Mouse (Mus musculus): ENCODE measurements around the gene Pdcd6. TPM values are rescaled to one million over a fixed set of nuclear protein-coding genes. Genes with fewer than 3 reads are reported as not detected.

Pdcd6 gene
- 116 and 117 TPM in 2 replicates for polyA plus RNA-seq (2015; fragmentation: Nextera tagmentation; extraction: Ambion mirVana)

- H3K27me3 ChIP-seq, result no peaks in the 10 kb centered on the region
- under 1% methylated on average over 36 of the region's 36 CpGs for WGBS
- peak within 1 kb of the TSS; percentile 78 for H3K4me3 ChIP-seq
- H3K4me2 ChIP-seq, result peak within 1 kb of the TSS; percentile 72
- peaks cover 26% of the 10 kb centered on the region for H3K36me3 ChIP-seq
- H3K9me3 ChIP-seq, result no peaks in the 10 kb centered on the region
- peaks cover 13% of the 10 kb centered on the region for H3K4me1 ChIP-seq (replicated peaks)
- ATAC-seq (ENCODE audit: low FRiP score, low read depth), result peak; percentile 99
- peak within 1 kb of the TSS; percentile 88 for H3K9ac ChIP-seq
- H3K27ac ChIP-seq (replicated peaks), result peak within 1 kb of the TSS; percentile 69
Observed at GRCm38 (mm10) chr13:74317170-74317849, at the start of gene Pdcd6. Gene Pdcd6, minus strand, starts transcription at chr13:74317580.

DNA sequence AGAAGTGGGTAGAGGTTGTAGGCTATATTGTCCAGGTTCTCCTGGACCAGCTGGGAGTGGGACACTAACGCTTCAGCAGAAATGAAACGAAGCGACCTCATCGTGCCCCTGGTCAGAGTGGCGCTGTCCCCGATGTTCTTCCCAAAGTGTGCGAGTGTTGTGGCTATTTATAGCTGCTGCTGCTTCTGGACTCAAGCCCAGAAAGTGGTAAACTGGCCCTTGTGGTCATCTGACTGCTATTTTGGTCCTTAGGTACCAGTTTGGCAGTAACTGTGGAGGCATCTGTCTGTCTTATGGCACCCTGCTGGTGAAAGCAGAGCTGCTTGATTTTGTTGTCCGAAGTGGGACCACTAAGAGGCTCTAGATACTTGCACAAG is 46.5 kb upstream of the Pdcd6 start, which contains the start of gene Lrrc14b:
Gene Lrrc14b (minus strand): TSS at position 147 of the 377 bp plus-strand sequence.
- 0 out of 2 replicates have a peak, but pooled peaks have one; percentile 7 for ATAC-seq (ENCODE audit: low FRiP score, low read depth)

DNA sequence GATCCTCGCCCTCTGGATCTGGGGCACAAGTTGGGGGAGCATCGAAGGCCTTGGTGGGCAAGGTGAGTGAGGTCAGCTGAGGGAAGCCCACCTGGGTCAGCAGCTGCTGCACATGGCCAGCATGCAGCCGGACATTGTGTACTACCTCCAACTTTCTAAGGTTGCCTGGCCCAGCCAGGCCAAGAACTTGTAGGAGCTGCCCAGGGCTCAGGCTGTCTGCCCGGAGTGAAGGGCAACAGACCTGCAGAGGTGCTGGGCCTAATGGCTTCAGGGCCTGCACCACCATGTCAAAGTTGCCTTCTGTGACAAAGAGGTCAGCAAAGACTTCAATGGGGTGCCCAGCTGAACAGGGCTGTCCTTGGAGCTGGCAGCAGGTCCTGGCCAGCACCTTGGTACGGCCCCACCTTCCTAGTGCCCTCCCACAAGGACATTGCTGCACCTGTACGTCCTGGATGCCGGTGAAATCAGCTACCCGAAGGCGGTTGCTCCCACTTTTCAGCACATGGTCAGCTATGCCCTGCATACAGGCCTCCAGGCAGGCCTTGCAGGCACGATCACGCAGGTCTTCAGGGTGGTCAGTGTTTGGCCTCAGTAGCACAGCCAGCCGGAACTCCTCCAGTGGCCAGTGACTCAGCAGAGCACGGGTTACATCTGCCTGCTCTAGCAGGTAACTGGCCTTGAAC is 45.9 kb upstream of the Pdcd6 start:
- no peak overlapping the region for H3K4me2 ChIP-seq
- ATAC-seq (ENCODE audit: low FRiP score, low read depth), result peak; percentile 40
- H3K27ac ChIP-seq (replicated peaks), result no peak overlapping the region
- no peak overlapping the region for H3K9ac ChIP-seq
- H3K4me3 ChIP-seq, result no peak overlapping the region
- no peaks in the 10 kb centered on the region for H3K9me3 ChIP-seq
- no peaks in the 10 kb centered on the region for H3K4me1 ChIP-seq (replicated peaks)
- 91% methylated on average over 13 of the region's 13 CpGs for WGBS
- H3K27me3 ChIP-seq, result no peaks in the 10 kb centered on the region
- H3K36me3 ChIP-seq, result peaks cover 25% of the 10 kb centered on the region

More for the DNA sequence above, 46.5 kb upstream of the Pdcd6 start, which contains the start of gene Lrrc14b:
- H3K9ac ChIP-seq, result no peak within 1 kb of the TSS
- peaks cover 19% of the 10 kb centered on the region for H3K36me3 ChIP-seq
- 71% methylated on average over 8 of the region's 8 CpGs for WGBS
- no peaks in the 10 kb centered on the region for H3K27me3 ChIP-seq
- H3K9me3 ChIP-seq, result no peaks in the 10 kb centered on the region
- H3K4me1 ChIP-seq (replicated peaks), result no peaks in the 10 kb centered on the region
- H3K4me2 ChIP-seq, result no peak within 1 kb of the TSS
- no peak within 1 kb of the TSS for H3K4me3 ChIP-seq
- H3K27ac ChIP-seq (replicated peaks), result no peak within 1 kb of the TSS

DNA sequence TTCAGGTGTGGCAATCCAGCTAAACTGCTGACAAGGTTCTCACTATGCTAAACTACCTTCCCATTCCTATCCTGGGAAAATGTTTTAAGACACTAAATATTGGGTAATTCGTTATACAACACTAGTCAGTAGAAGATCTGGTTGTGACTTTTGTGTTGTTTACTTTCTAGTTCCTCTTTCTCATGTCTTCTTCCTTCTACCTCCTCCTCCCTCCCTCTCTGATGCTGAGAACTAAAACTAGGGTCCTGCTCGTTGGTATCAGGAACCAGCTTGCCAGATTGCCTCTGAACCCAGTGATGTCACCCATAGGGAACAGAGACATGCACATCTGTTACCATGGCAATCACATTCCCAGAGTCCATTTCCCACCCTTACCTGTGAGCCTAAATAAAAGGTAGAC is 44.8 kb upstream of the Pdcd6 start:
- Histone ChIP-seq H3K27ac (replicated peaks) (no peak overlapping the region), H3K4me3 (no peak overlapping the region), H3K9me3 (no peaks in the 10 kb centered on the region), H3K27me3 (no peaks in the 10 kb centered on the region), H3K4me1 (replicated peaks) (no peaks in the 10 kb centered on the region), H3K36me3 (peaks cover 33% of the 10 kb centered on the region), H3K4me2 (no peak overlapping the region), H3K9ac (no peak overlapping the region)
- 80% methylated on average over 2 of the region's 2 CpGs for whole genome bisulfite sequencing
- no peak for ATAC-seq (ENCODE audit: low FRiP score, low read depth)

DNA sequence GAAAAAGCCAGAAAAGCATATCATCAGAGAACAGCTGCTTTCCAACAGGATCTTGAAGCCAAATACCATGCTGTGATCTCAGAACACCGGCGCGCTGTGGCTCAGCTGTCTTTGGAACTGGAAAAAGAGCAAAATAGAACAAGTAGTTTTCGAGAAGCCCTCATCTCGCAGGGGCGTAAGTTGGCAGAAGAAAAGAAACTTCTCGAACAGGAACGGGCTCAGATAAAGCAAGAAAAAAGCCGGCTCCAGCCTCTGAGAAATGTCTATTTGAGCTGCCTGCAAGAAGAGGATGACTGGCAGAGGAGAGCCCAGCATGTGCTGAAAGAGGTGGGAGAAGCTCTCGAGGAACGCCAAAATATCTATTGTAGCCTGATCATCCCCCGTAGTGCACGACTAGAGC is 39.1 kb upstream of the Pdcd6 start:
- peaks cover 51% of the 10 kb centered on the region for H3K36me3 ChIP-seq
- 94% methylated on average over 13 of the region's 13 CpGs for WGBS
- H3K4me1 ChIP-seq (replicated peaks), result no peaks in the 10 kb centered on the region
- H3K9ac ChIP-seq, result no peak overlapping the region
- H3K4me2 ChIP-seq, result no peak overlapping the region
- H3K27me3 ChIP-seq, result no peaks in the 10 kb centered on the region
- ATAC-seq (ENCODE audit: low FRiP score, low read depth), result no peak
- H3K9me3 ChIP-seq, result no peaks in the 10 kb centered on the region
- H3K4me3 ChIP-seq, result no peak overlapping the region
- no peak overlapping the region for H3K27ac ChIP-seq (replicated peaks)

DNA sequence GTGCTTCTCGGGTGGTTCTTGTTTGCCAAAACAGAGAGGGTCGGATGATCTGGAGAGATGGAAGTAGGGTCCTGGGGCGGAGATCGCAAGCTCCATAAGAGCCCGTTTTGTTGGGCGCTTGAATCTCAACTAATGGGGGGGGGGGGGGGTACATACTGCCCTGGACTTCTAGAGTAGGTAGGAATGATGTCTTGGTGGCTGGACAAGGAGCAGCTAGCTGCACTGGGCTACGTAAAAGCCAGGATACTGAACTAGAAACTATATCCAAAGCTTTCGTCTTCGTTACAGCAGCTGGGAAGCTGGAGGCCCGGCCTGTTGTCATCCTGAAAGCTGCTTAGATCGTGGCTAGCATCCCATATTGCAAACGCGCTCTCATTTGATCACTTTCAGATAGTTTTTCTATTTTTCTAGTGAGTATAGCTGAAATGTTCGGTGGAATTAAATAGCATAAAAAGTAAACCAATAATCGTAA is 33.1 kb upstream of the Pdcd6 start:
- Histone ChIP-seq H3K4me2 (peak overlapping the region; percentile 71), H3K27me3 (no peaks in the 10 kb centered on the region), H3K27ac (replicated peaks) (peak overlapping the region; percentile 89), H3K9ac (peak overlapping the region; percentile 89), H3K4me3 (peak overlapping the region; percentile 97), H3K9me3 (no peaks in the 10 kb centered on the region), H3K36me3 (peaks cover 7% of the 10 kb centered on the region; the same call in 1 of the 2 replicates), H3K4me1 (replicated peaks) (peaks cover 25% of the 10 kb centered on the region)
- WGBS, result 1% methylated on average over 15 of the region's 15 CpGs
- no peak; the same call in 1 of the 2 replicates for ATAC-seq (ENCODE audit: low FRiP score, low read depth)

DNA sequence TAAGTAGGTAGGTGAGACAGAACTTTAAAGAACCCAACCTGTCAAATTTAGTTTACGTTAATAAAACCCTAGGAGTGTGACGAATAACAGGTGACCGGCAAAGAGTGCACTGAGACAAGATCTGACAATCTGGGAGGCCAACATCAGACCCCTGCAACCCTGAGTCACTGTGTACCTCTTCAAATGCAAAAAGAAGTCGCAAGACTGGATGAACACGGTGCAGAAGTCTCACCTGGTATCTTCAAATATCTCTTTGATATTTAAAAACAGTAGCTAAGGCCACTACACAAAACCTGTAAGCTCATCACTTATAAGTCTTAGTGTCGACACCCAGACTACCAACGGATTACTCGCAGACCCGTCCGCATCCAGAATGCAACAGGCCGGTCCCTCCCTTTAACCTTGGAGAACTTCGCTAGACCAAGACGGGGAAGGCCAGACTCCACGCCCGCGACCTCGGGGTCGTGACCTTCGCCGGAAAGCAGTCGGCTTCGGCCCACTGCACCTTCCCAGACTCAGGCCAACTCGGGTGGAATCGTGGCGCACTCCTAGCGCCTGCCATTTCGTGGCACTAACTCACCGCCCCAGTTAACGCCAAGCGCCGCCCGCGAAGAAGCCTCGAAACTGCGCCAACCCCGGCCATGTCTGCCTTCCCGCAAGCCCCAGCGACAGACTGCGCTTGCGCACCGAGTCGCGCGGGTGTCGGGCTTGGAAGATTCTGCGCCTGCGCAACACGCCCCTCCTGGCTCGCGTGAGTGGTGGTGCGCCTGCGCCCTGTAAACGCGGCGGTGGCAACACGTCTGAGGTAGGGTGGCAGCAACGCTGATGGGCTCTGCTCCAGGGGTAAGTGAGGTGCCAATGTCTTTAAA is 32.4 kb upstream of the Pdcd6 start, which contains the start of the genes Sdha and Ccdc127:
Gene Sdha (minus strand): TSS at position 715 of the 869 bp plus-strand sequence.
Gene Ccdc127 (plus strand): TSS at position 744 of the 869 bp plus-strand sequence.
- Histone ChIP-seq H3K4me1 (replicated peaks) (peaks cover 25% of the 10 kb centered on the region), H3K4me3 (peak within 1 kb of the TSS; percentile 97), H3K36me3 (0 out of 2 replicates have a peak, but pooled peaks cover 7% of the 10 kb centered on the region), H3K9me3 (no peaks in the 10 kb centered on the region), H3K9ac (peak within 1 kb of the TSS; percentile 89), H3K27ac (replicated peaks) (peak within 1 kb of the TSS; percentile 89), H3K4me2 (peak within 1 kb of the TSS; percentile 71), H3K27me3 (no peaks in the 10 kb centered on the region)
- peak; percentile 99 for ATAC-seq (ENCODE audit: low FRiP score, low read depth)
- WGBS, result 1% methylated on average over 57 of the region's 57 CpGs

GRCm38 (mm10) chr13:74341036-74341435 is 23.7 kb upstream of the Pdcd6 start:
- WGBS, result 48% methylated on average over 3 of the region's 3 CpGs
- peak; percentile 61; the same call in 1 of the 2 replicates for ATAC-seq (ENCODE audit: low FRiP score, low read depth)
- no peak overlapping the region for H3K27ac ChIP-seq (replicated peaks)
- no peak overlapping the region for H3K9ac ChIP-seq
- H3K27me3 ChIP-seq, result no peaks in the 10 kb centered on the region
- no peak overlapping the region for H3K4me3 ChIP-seq
- H3K36me3 ChIP-seq, result peaks cover 73% of the 10 kb centered on the region
- no peaks in the 10 kb centered on the region for H3K4me1 ChIP-seq (replicated peaks)
- H3K4me2 ChIP-seq, result no peak overlapping the region
- no peaks in the 10 kb centered on the region for H3K9me3 ChIP-seq

GRCm38 (mm10) chr13:74329321-74329720 is 11.9 kb upstream of the Pdcd6 start:
- H3K27ac ChIP-seq (replicated peaks), result no peak overlapping the region
- no peak overlapping the region for H3K9ac ChIP-seq
- no peaks in the 10 kb centered on the region for H3K27me3 ChIP-seq
- no peak overlapping the region for H3K4me2 ChIP-seq
- peaks cover 75% of the 10 kb centered on the region for H3K36me3 ChIP-seq
- H3K4me1 ChIP-seq (replicated peaks), result no peaks in the 10 kb centered on the region
- H3K9me3 ChIP-seq, result no peaks in the 10 kb centered on the region
- ATAC-seq (ENCODE audit: low FRiP score, low read depth), result no peak
- no peak overlapping the region for H3K4me3 ChIP-seq

DNA sequence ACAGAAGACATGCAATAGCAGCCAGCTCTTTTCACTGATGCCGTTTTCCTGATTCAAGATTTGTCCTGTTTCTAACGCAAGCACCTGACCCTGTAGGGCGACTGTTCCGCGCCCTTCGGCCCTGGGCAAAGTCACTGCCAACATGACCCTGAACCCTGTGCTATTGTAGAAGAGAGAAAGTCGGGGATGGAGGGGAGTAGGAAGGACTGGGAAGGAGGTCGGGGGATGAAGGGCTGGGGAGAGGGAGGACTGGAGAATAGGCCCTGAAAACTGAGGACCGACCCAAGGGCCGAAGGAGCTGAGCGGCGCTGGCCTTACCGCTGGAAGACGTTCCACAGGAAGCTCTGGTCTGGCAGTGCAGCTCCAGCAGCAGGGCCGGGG is 601 bp downstream of the Pdcd6 start:
- WGBS, result 4% methylated on average over 15 of the region's 15 CpGs
- Histone ChIP-seq H3K27me3 (no peaks in the 10 kb centered on the region), H3K27ac (replicated peaks) (peak overlapping the region; percentile 69), H3K9me3 (no peaks in the 10 kb centered on the region), H3K9ac (peak overlapping the region; percentile 88), H3K4me2 (peak overlapping the region; percentile 72), H3K4me3 (peak overlapping the region; percentile 78), H3K36me3 (peaks cover 20% of the 10 kb centered on the region), H3K4me1 (replicated peaks) (peaks cover 13% of the 10 kb centered on the region)
- ATAC-seq (ENCODE audit: low FRiP score, low read depth), result no peak

GRCm38 (mm10) chr13:74316386-74316785 is 994 bp downstream of the Pdcd6 start:
- no peaks in the 10 kb centered on the region for H3K27me3 ChIP-seq
- H3K9me3 ChIP-seq, result no peaks in the 10 kb centered on the region
- peaks cover 16% of the 10 kb centered on the region for H3K36me3 ChIP-seq
- H3K4me2 ChIP-seq, result peak overlapping the region; percentile 72
- 30% methylated on average over 4 of the region's 4 CpGs for WGBS
- H3K9ac ChIP-seq, result peak overlapping the region; percentile 88
- H3K4me3 ChIP-seq, result peak overlapping the region; percentile 78
- ATAC-seq (ENCODE audit: low FRiP score, low read depth), result no peak
- peak overlapping the region; percentile 69 for H3K27ac ChIP-seq (replicated peaks)
- peaks cover 13% of the 10 kb centered on the region for H3K4me1 ChIP-seq (replicated peaks)
